Mouse (Mus musculus) liver, embryonic 15.5 days (tissue): ENCODE results near the gene Sec63. TPM values are rescaled to one million over a fixed set of nuclear protein-coding genes. Genes with fewer than 3 reads are reported as not detected.

Experiments
- polyA plus RNA-seq: library from polyadenylated mRNA; unstranded; fragments of >200 nt; fragmentation: Nextera tagmentation; extraction: Ambion mirVana; gene quantifications from 2 replicates; pipeline ENCODE4 v1.2.1, GENCODE M21; 2015

The Sec63 gene
- polyA plus RNA-seq, 1 experiment from 2014 or later: 9.5 TPM

Other genes with a start within 250 kb of the Sec63 start
- gene Nr2e1, start 177.9 kb upstream of the Sec63 start, polyA plus RNA-seq: not detected in 2 replicates
- gene Ostm1, start 177.7 kb upstream of the Sec63 start, polyA plus RNA-seq: 12.0 and 12.2 TPM in 2 replicates
- 0.32 and 0.68 TPM in 2 replicates for gene Scml4, start 98.9 kb downstream of the Sec63 start, polyA plus RNA-seq